ENCODE assay signal across 9 mouse cellular contexts in genomic region chr6:54818389-54818788, GRCm38 (mm10). TPM values are rescaled to one million over a fixed set of nuclear protein-coding genes. Genes with fewer than 3 reads are reported as not detected.
A peak's percentile ranks its signal among the peaks of the same experiment; 100 is the strongest.
DNase-seq lines count a peak whose midpoint lies in the region; ATAC-seq and TF ChIP-seq lines count a peak whose summit lies in the region.
"Had no signal": no experiment of that assay in that cellular context is flagged by ENCODE, and none has a peak within 500 bp of the region (broad histone marks: within the 10 kb centered on the region; RNA-seq: fewer than 3 reads in every experiment).

No protein-coding gene starts in this region.

- ATAC-seq in lung, embryonic 16.5 days (ENCODE audit: low read depth): no peak
- no peak for ATAC-seq in embryonic facial prominence, embryonic 15.5 days (ENCODE audit: insufficient number of reproducible peaks, low FRiP score, low TSS enrichment, low read depth)

- H3K4me3 ChIP-seq in lung, embryonic 16.5 days (ENCODE audit: low read length): peak overlapping the region; percentile 85
- peak overlapping the region; percentile 86 for H3K4me3 ChIP-seq in embryonic facial prominence, embryonic 15.5 days (replicated peaks)
- H3K4me3 ChIP-seq in limb, embryonic 10.5 days: peak overlapping the region; percentile 80
- peak overlapping the region; percentile 18; the same call in 1 of the 2 replicates for H3K4me3 ChIP-seq in olfactory bulb, adult 2 months (ENCODE audit: insufficient read depth, low read depth, low read length)

- peak overlapping the region; percentile 65 for H3K4me2 ChIP-seq in lung, embryonic 16.5 days (ENCODE audit: low read depth, low read length)
- H3K4me2 ChIP-seq in embryonic facial prominence, embryonic 15.5 days (replicated peaks): peak overlapping the region; percentile 57

- TF ChIP-seq CTCF in olfactory bulb, adult 2 months (IDR thresholded peaks at IDR 0.05; ENCODE audit: insufficient read depth, low read depth, low read length): no peak

- no peak overlapping the region for H3K27ac ChIP-seq in lung, embryonic 16.5 days (ENCODE audit: low read length)
- no peak overlapping the region for H3K27ac ChIP-seq in embryonic facial prominence, embryonic 15.5 days (replicated peaks)
- no peak overlapping the region for H3K27ac ChIP-seq in limb, embryonic 10.5 days
- H3K27ac ChIP-seq in olfactory bulb, adult 2 months (ENCODE audit: insufficient read depth, low read depth, low read length): no peak overlapping the region

- no peak for TF ChIP-seq POLR2A in olfactory bulb, adult 2 months (IDR thresholded peaks at IDR 0.05; ENCODE audit: insufficient read depth, low read depth, low read length)

- 47% methylated on average over 2 of the region's 2 CpGs for WGBS in lung, embryonic 16.5 days
- WGBS in embryonic facial prominence, embryonic 15.5 days: 50% methylated on average over 2 of the region's 2 CpGs
- 72% methylated on average over 2 of the region's 2 CpGs for WGBS in limb, embryonic 10.5 days
- WGBS in olfactory bulb, adult 2 months: 75% methylated on average over 2 of the region's 2 CpGs

- H3K9ac ChIP-seq in lung, embryonic 16.5 days (ENCODE audit: low read length): peak overlapping the region; percentile 91; the same call in 1 of the 2 replicates
- no peak overlapping the region for H3K9ac ChIP-seq in embryonic facial prominence, embryonic 15.5 days

- H3K9me3 ChIP-seq in lung, embryonic 16.5 days (ENCODE audit: control insufficient read depth, low read length): no peaks in the 10 kb centered on the region
- no peaks in the 10 kb centered on the region for H3K9me3 ChIP-seq in embryonic facial prominence, embryonic 15.5 days (replicated peaks)
- H3K9me3 ChIP-seq in limb, embryonic 10.5 days (replicated peaks): no peaks in the 10 kb centered on the region

- no peaks in the 10 kb centered on the region for H3K27me3 ChIP-seq in lung, embryonic 16.5 days (ENCODE audit: control insufficient read depth, insufficient read depth, low read depth, low read length)
- H3K27me3 ChIP-seq in embryonic facial prominence, embryonic 15.5 days: no peaks in the 10 kb centered on the region
- H3K27me3 ChIP-seq in limb, embryonic 10.5 days (ENCODE audit: low read depth, poor library complexity, severe bottlenecking): no peaks in the 10 kb centered on the region

- peaks cover 14% of the 10 kb centered on the region for H3K4me1 ChIP-seq in lung, embryonic 16.5 days (replicated peaks; ENCODE audit: control insufficient read depth, insufficient read depth, low read length)
- peaks cover 16% of the 10 kb centered on the region for H3K4me1 ChIP-seq in embryonic facial prominence, embryonic 15.5 days
- peaks cover 34% of the 10 kb centered on the region for H3K4me1 ChIP-seq in limb, embryonic 10.5 days
- H3K4me1 ChIP-seq in olfactory bulb, adult 2 months (ENCODE audit: control insufficient read depth, insufficient read depth, low read length): peaks cover 2% of the 10 kb centered on the region; the same call in 1 of the 2 replicates

- no peak for DNase-seq in lung, postnatal 14 days
- no peak for DNase-seq in limb, embryonic 10.5 days (ENCODE audit: low spot score)
- DNase-seq in left cerebral cortex, adult 11 months (ENCODE audit: low spot score): no peak
- no peak for DNase-seq in gastrocnemius, postnatal 10 days
- no peak for DNase-seq in testis, postnatal 10 days (ENCODE audit: low spot score)
- DNase-seq: thymus, postnatal 14 days had no signal

- no peaks in the 10 kb centered on the region for H3K36me3 ChIP-seq in lung, embryonic 16.5 days (ENCODE audit: control insufficient read depth, insufficient read depth, low read length)
- no peaks in the 10 kb centered on the region for H3K36me3 ChIP-seq in embryonic facial prominence, embryonic 15.5 days
- H3K36me3 ChIP-seq in limb, embryonic 10.5 days: 0 out of 2 replicates have a peak, but pooled peaks cover 5% of the 10 kb centered on the region

RNA-seq across cellular contexts. Expression of gene Znrf2, which starts 1.7 kb away (rescaled TPM):
- polyA plus RNA-seq in lung, embryonic 16.5 days (2015; fragmentation: Nextera tagmentation; extraction: Ambion mirVana): 3.3 and 3.4 TPM in 2 replicates
- polyA plus RNA-seq in embryonic facial prominence, embryonic 15.5 days (2015; fragmentation: Nextera tagmentation; extraction: Ambion mirVana): 3.9 and 4.5 TPM in 2 replicates
- polyA plus RNA-seq in limb, embryonic 10.5 days (2016; fragmentation: Nextera tagmentation; extraction: Ambion mirVana): 2.0 and 2.3 TPM in 2 replicates
- not detected in 2 replicates for polyA plus RNA-seq in olfactory bulb, adult 2 months (2012; ENCODE audit: insufficient read depth, insufficient read length, low replicate concordance, missing spikeins)
- 10 to 100 TPM; 10.2 to 10.4 TPM for total RNA-seq in gastrocnemius, postnatal 10 days (2021)

Comparison
In these comparisons a context has a peak if more than half of its experiments do, and no peak if none do; other contexts are left out.
1. H3K4me3 ChIP-seq: peak in every context shown above with its lines; median percentile 86 in embryonic facial prominence, embryonic 15.5 days; 85 in lung, embryonic 16.5 days; 80 in limb, embryonic 10.5 days; 18 in olfactory bulb, adult 2 months.